Comparison of ENCODE assay signal across 22 mouse cellular contexts in genomic region chr12:32343487-32343886, GRCm38 (mm10). TPM values are rescaled to one million over a fixed set of nuclear protein-coding genes. Genes with fewer than 3 reads are reported as not detected.
A peak's percentile ranks its signal among the peaks of the same experiment; 100 is the strongest.
DNase-seq lines count a peak whose midpoint lies in the region; ATAC-seq and TF ChIP-seq lines count a peak whose summit lies in the region.
"Had no signal": no experiment of that assay in that cellular context is flagged by ENCODE, and none has a peak within 500 bp of the region (broad histone marks: within the 10 kb centered on the region; RNA-seq: fewer than 3 reads in every experiment).

No protein-coding gene starts in this region.

- H3K9ac ChIP-seq in stomach, postnatal 0 days (ENCODE audit: low read length): no peak overlapping the region
- H3K9ac ChIP-seq: embryonic facial prominence, embryonic 15.5 days; forebrain, embryonic 12.5 days; heart, embryonic 15.5 days had no signal

- peak; percentile 10 for DNase-seq in adrenal gland, adult 8-10 months
- DNase-seq in adrenal gland, postnatal 10 days: no peak
- DNase-seq in 416B (ENCODE audit: low read depth): peak; percentile 37
- no peak for DNase-seq in stomach, postnatal 0 days (ENCODE audit: low spot score)
- no peak for DNase-seq in cerebellum, postnatal 10 days
- no peak for DNase-seq in frontal cortex, postnatal 36 days (ENCODE audit: low spot score in 2 of 2)
- DNase-seq: adrenal gland, postnatal 14 days; cerebellum, adult 18-20 months; cerebellum, adult 9-11 months; gastrocnemius, postnatal 14 days; heart, adult 2 months; heart, postnatal 14 days; kidney, adult 8-10 months had no signal

- H3K36me3 ChIP-seq in stomach, postnatal 0 days (ENCODE audit: control insufficient read depth, insufficient read depth, low read length): no peaks in the 10 kb centered on the region
- H3K36me3 ChIP-seq: embryonic facial prominence, embryonic 15.5 days; forebrain, embryonic 12.5 days; G1E; heart, embryonic 15.5 days had no signal

- no peak overlapping the region for H3K4me3 ChIP-seq in bone marrow macrophage, adult 2 months (ENCODE audit: insufficient read depth, low read length)
- H3K4me3 ChIP-seq in stomach, postnatal 0 days (ENCODE audit: low read depth, low read length): no peak overlapping the region
- H3K4me3 ChIP-seq: embryonic facial prominence, embryonic 15.5 days; forebrain, embryonic 12.5 days; heart, adult 2 months; heart, embryonic 15.5 days had no signal

- 59% methylated on average over 1 of the region's 1 CpGs for WGBS in stomach, postnatal 0 days

- TF ChIP-seq POLR2A in bone marrow macrophage, adult 2 months (IDR thresholded peaks at IDR 0.05; ENCODE audit: borderline replicate concordance, low read depth, low read length): no peak

- peak overlapping the region; percentile 26; the same call in 1 of the 2 replicates for H3K27ac ChIP-seq in bone marrow macrophage, adult 2 months (ENCODE audit: insufficient read depth, low read depth, low read length)
- no peak overlapping the region for H3K27ac ChIP-seq in stomach, postnatal 0 days (replicated peaks)
- H3K27ac ChIP-seq: embryonic facial prominence, embryonic 15.5 days; forebrain, embryonic 12.5 days; heart, adult 2 months; heart, embryonic 15.5 days had no signal

- no peak for TF ChIP-seq CTCF in bone marrow macrophage, adult 2 months (IDR thresholded peaks at IDR 0.05; ENCODE audit: low read depth, low read length)
- no peak for TF ChIP-seq CTCF in stomach, postnatal 0 days (IDR thresholded peaks at IDR 0.05; ENCODE audit: low read depth)

- H3K27me3 ChIP-seq in stomach, postnatal 0 days (ENCODE audit: control insufficient read depth, insufficient read depth, low read length): no peaks in the 10 kb centered on the region
- H3K27me3 ChIP-seq: embryonic facial prominence, embryonic 15.5 days; forebrain, embryonic 12.5 days; heart, embryonic 15.5 days had no signal

- TF ChIP-seq EP300 in stomach, postnatal 0 days (optimal IDR thresholded peaks at IDR 0.05): no peak

- H3K4me2 ChIP-seq in stomach, postnatal 0 days (replicated peaks; ENCODE audit: low read depth): no peak overlapping the region
- H3K4me2 ChIP-seq: embryonic facial prominence, embryonic 15.5 days; forebrain, embryonic 12.5 days; heart, embryonic 11.5 days; heart, embryonic 15.5 days had no signal

- peak; percentile 86 for ATAC-seq in stomach, postnatal 0 days (ENCODE audit: low FRiP score, low TSS enrichment)
- ATAC-seq: forebrain, embryonic 16.5 days; hindbrain, embryonic 16.5 days; inflammation-experienced regulatory T-cells, adult 6 months had no signal

- H3K4me1 ChIP-seq in bone marrow macrophage, adult 2 months (ENCODE audit: control insufficient read depth, insufficient read depth, low read length): peaks cover 18% of the 10 kb centered on the region
- no peaks in the 10 kb centered on the region for H3K4me1 ChIP-seq in stomach, postnatal 0 days (replicated peaks; ENCODE audit: control insufficient read depth, insufficient read depth)
- H3K4me1 ChIP-seq: embryonic facial prominence, embryonic 15.5 days; heart, embryonic 15.5 days had no signal

- H3K9me3 ChIP-seq in stomach, postnatal 0 days (ENCODE audit: control insufficient read depth, low read length): no peaks in the 10 kb centered on the region
- H3K9me3 ChIP-seq: embryonic facial prominence, embryonic 15.5 days; forebrain, embryonic 12.5 days; G1E; heart, embryonic 15.5 days had no signal

RNA-seq across cellular contexts. Expression of gene Ccdc71l, which starts 35.0 kb away (rescaled TPM):
- total RNA-seq in adrenal gland, adult 8-10 months (2022): 10 to 100 TPM; 10.0 to 14.3 (median 10.8) TPM
- 10 to 100 TPM; 10.4 to 14.8 TPM for total RNA-seq in adrenal gland, postnatal 10 days (2021)
- polyA plus RNA-seq in bone marrow macrophage, adult 2 months (2012; ENCODE audit: insufficient read depth, insufficient read length, missing spikeins): 24.0 and 24.5 TPM in 2 replicates
- 3.6 and 4.4 TPM in 2 replicates for polyA plus RNA-seq in stomach, postnatal 0 days (2015; fragmentation: Nextera tagmentation; extraction: Ambion mirVana)

Comparison
In these comparisons a context has a peak if more than half of its experiments do, and no peak if none do; other contexts are left out.
1. DNase-seq: peak in adrenal gland, adult 8-10 months (single experiment) and 416B (single experiment); none in adrenal gland, postnatal 10 days (single experiment), stomach, postnatal 0 days (single experiment), cerebellum, postnatal 10 days (0 of 2) and frontal cortex, postnatal 36 days (0 of 2).